Mouse (Mus musculus): ENCODE data around the gene Adam23. TPM values are rescaled to one million over a fixed set of nuclear protein-coding genes. Genes with fewer than 3 reads are reported as not detected.

Gene Adam23
- 100 to 1,000 TPM; 118 to 122 TPM for total RNA-seq (2021)

GRCm38 (mm10) chr1:63445656-63446046 lies at the start of gene Adam23:
Gene Adam23, plus strand, starts transcription at chr1:63445891.
- peak; percentile 78 to 80 for DNase-seq

GRCm38 (mm10) chr1:63401130-63401529 lies 44.6 kb upstream of the Adam23 start:
- DNase-seq, result no peak

GRCm38 (mm10) chr1:63403601-63404000 lies 42.1 kb upstream of the Adam23 start:
- DNase-seq, result peak; percentile 13 to 16

GRCm38 (mm10) chr1:63408344-63408743 lies 37.3 kb upstream of the Adam23 start:
- DNase-seq, result no peak

- DNase-seq, result no peak
These were observed 27.2 kb upstream of the Adam23 start for GRCm38 (mm10) chr1:63418491-63418890.

GRCm38 (mm10) chr1:63430668-63431067 lies 15.0 kb upstream of the Adam23 start:
- no peak for DNase-seq

GRCm38 (mm10) chr1:63431166-63431565 lies 14.5 kb upstream of the Adam23 start:
- no peak for DNase-seq

GRCm38 (mm10) chr1:63431842-63432241 lies 13.8 kb upstream of the Adam23 start:
- no peak for DNase-seq

- DNase-seq, result no peak
These were observed 11.6 kb upstream of the Adam23 start for GRCm38 (mm10) chr1:63434052-63434451.

GRCm38 (mm10) chr1:63437529-63437928 lies 8.2 kb upstream of the Adam23 start:
- DNase-seq, result no peak

- no peak for DNase-seq
These were observed 3.5 kb upstream of the Adam23 start for GRCm38 (mm10) chr1:63442186-63442585.

GRCm38 (mm10) chr1:63442616-63443015 lies 3.1 kb upstream of the Adam23 start:
- DNase-seq, result no peak

GRCm38 (mm10) chr1:63445149-63445609 lies 512 bp upstream of the Adam23 start:
- DNase-seq, result peak in 1 of 2 experiments; percentile 50

GRCm38 (mm10) chr1:63446047-63446704 lies 485 bp downstream of the Adam23 start:
- DNase-seq, result peak; percentile 31 to 42

- no peak for DNase-seq
These were observed 1.0 kb downstream of the Adam23 start for GRCm38 (mm10) chr1:63446721-63447120.

GRCm38 (mm10) chr1:63450091-63450490 lies 4.4 kb downstream of the Adam23 start:
- no peak for DNase-seq

GRCm38 (mm10) chr1:63453332-63453887 lies 7.7 kb downstream of the Adam23 start:
- no peak for DNase-seq

- no peak for DNase-seq
These were observed 12.3 kb downstream of the Adam23 start for GRCm38 (mm10) chr1:63457801-63458519.

- DNase-seq, result peak in 1 of 2 experiments; percentile 25
These were observed 13.5 kb downstream of the Adam23 start for GRCm38 (mm10) chr1:63459151-63459550.

- DNase-seq, result peak; percentile 18 to 38
These were observed 14.2 kb downstream of the Adam23 start for GRCm38 (mm10) chr1:63459926-63460325.

GRCm38 (mm10) chr1:63464441-63464840 lies 18.8 kb downstream of the Adam23 start:
- no peak for DNase-seq

GRCm38 (mm10) chr1:63473272-63473671 lies 27.6 kb downstream of the Adam23 start:
- no peak for DNase-seq

GRCm38 (mm10) chr1:63473696-63474095 lies 28.0 kb downstream of the Adam23 start:
- DNase-seq, result no peak

GRCm38 (mm10) chr1:63478946-63479345 lies 33.3 kb downstream of the Adam23 start:
- DNase-seq, result no peak
